Comparison of ENCODE assay signal across 11 mouse cellular contexts in the genomic region with DNA sequence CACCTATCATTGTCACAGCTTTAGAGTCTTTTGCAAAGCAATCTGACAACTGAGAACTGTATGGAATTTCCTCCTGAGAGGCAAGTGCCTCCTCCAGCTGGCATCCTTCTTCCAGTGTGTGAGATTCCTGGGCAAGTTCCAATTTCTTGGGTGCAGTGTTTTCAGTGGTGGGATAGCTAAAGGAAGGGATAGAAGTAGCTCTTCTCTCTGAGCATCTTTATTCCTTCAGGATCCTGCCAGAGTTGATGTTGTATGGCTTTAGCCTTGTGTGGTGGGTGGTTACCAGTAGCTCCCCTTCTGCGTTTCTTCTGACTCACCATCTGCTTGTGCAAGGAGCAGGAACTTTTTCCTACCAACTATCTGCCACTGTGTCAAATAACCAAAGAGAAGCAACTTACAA. TPM values are rescaled to one million over a fixed set of nuclear protein-coding genes. Genes with fewer than 3 reads are reported as not detected.
A peak's percentile ranks its signal among the peaks of the same experiment; 100 is the strongest.
DNase-seq lines count a peak whose midpoint lies in the region; ATAC-seq and TF ChIP-seq lines count a peak whose summit lies in the region.
"Had no signal": no experiment of that assay in that cellular context is flagged by ENCODE, and none has a peak within 500 bp of the region (broad histone marks: within the 10 kb centered on the region; RNA-seq: fewer than 3 reads in every experiment).

No protein-coding gene starts in this region.

- H3K36me3 ChIP-seq in intestine, embryonic 14.5 days (ENCODE audit: control insufficient read depth, insufficient read depth, low read length), result no peaks in the 10 kb centered on the region
- no peaks in the 10 kb centered on the region for H3K36me3 ChIP-seq in intestine, postnatal 0 days (ENCODE audit: control insufficient read depth, insufficient read depth)
- H3K36me3 ChIP-seq in intestine, embryonic 15.5 days, result no peaks in the 10 kb centered on the region
- H3K36me3 ChIP-seq in stomach, embryonic 16.5 days (ENCODE audit: control insufficient read depth, insufficient read depth, low read length), result no peaks in the 10 kb centered on the region
- H3K36me3 ChIP-seq: embryonic facial prominence, embryonic 13.5 days; forebrain, embryonic 10.5 days had no signal

- H3K9me3 ChIP-seq in intestine, embryonic 14.5 days (ENCODE audit: control insufficient read depth, low read length), result no peaks in the 10 kb centered on the region
- no peaks in the 10 kb centered on the region for H3K9me3 ChIP-seq in intestine, postnatal 0 days (ENCODE audit: control insufficient read depth)
- no peaks in the 10 kb centered on the region for H3K9me3 ChIP-seq in intestine, embryonic 15.5 days
- no peaks in the 10 kb centered on the region for H3K9me3 ChIP-seq in stomach, embryonic 16.5 days (replicated peaks; ENCODE audit: control insufficient read depth, low read length)
- H3K9me3 ChIP-seq: embryonic facial prominence, embryonic 13.5 days; forebrain, embryonic 10.5 days had no signal

- H3K4me1 ChIP-seq in intestine, embryonic 14.5 days (replicated peaks; ENCODE audit: control insufficient read depth, insufficient read depth, low read length), result peaks cover 30% of the 10 kb centered on the region
- H3K4me1 ChIP-seq in intestine, postnatal 0 days (replicated peaks; ENCODE audit: control insufficient read depth, insufficient read depth, low read length), result peaks cover 6% of the 10 kb centered on the region; the same call in 1 of the 2 replicates
- peaks cover 18% of the 10 kb centered on the region for H3K4me1 ChIP-seq in intestine, embryonic 15.5 days (replicated peaks)
- H3K4me1 ChIP-seq in stomach, embryonic 16.5 days (ENCODE audit: control insufficient read depth, insufficient read depth, low read length), result peaks cover 34% of the 10 kb centered on the region
- H3K4me1 ChIP-seq: forebrain, embryonic 10.5 days had no signal

- H3K9ac ChIP-seq in intestine, embryonic 14.5 days (ENCODE audit: low read length), result no peak overlapping the region
- H3K9ac ChIP-seq in intestine, postnatal 0 days (ENCODE audit: low read depth, low read length), result no peak overlapping the region
- no peak overlapping the region for H3K9ac ChIP-seq in intestine, embryonic 15.5 days
- no peak overlapping the region for H3K9ac ChIP-seq in stomach, embryonic 16.5 days (ENCODE audit: low read length)
- H3K9ac ChIP-seq: embryonic facial prominence, embryonic 13.5 days had no signal

- peak overlapping the region; percentile 9; the same call in 1 of the 2 replicates for H3K27ac ChIP-seq in intestine, embryonic 14.5 days (ENCODE audit: low read depth)
- H3K27ac ChIP-seq in intestine, postnatal 0 days (ENCODE audit: low read depth, low read length), result no peak overlapping the region
- peak overlapping the region; percentile 25; the same call in 1 of the 2 replicates for H3K27ac ChIP-seq in intestine, embryonic 15.5 days
- H3K27ac ChIP-seq in stomach, embryonic 16.5 days (ENCODE audit: low read length), result 0 out of 2 replicates have a peak overlapping the region, but pooled peaks have one; percentile 33
- H3K27ac ChIP-seq: forebrain, embryonic 10.5 days had no signal

- no peak for DNase-seq in intestine, embryonic 14.5 days (ENCODE audit: low spot score)
- DNase-seq in right cerebral cortex, adult 18-20 months, result peak; percentile 64
- no peak for DNase-seq in right cerebral cortex, postnatal 4 days
- DNase-seq in ovary, postnatal 14 days (ENCODE audit: low spot score), result no peak
- DNase-seq: cerebellum, postnatal 36 days; thymus, adult 18-20 months had no signal

- H3K27me3 ChIP-seq in intestine, embryonic 14.5 days (replicated peaks; ENCODE audit: control insufficient read depth, insufficient read depth, low read length), result no peaks in the 10 kb centered on the region
- no peaks in the 10 kb centered on the region for H3K27me3 ChIP-seq in intestine, postnatal 0 days (replicated peaks; ENCODE audit: control insufficient read depth, insufficient read depth, low read length)
- H3K27me3 ChIP-seq in intestine, embryonic 15.5 days (replicated peaks), result no peaks in the 10 kb centered on the region
- no peaks in the 10 kb centered on the region for H3K27me3 ChIP-seq in stomach, embryonic 16.5 days (ENCODE audit: control insufficient read depth, insufficient read depth, low read length)
- H3K27me3 ChIP-seq: embryonic facial prominence, embryonic 13.5 days had no signal

- H3K4me2 ChIP-seq in intestine, embryonic 14.5 days (ENCODE audit: low read length), result no peak overlapping the region
- no peak overlapping the region for H3K4me2 ChIP-seq in intestine, postnatal 0 days (replicated peaks; ENCODE audit: low read depth)
- H3K4me2 ChIP-seq in intestine, embryonic 15.5 days (replicated peaks), result no peak overlapping the region
- no peak overlapping the region for H3K4me2 ChIP-seq in stomach, embryonic 16.5 days (ENCODE audit: low read depth, low read length)
- H3K4me2 ChIP-seq: embryonic facial prominence, embryonic 13.5 days had no signal

- ATAC-seq in intestine, embryonic 14.5 days (replicated peaks; ENCODE audit: low FRiP score, low TSS enrichment, low read depth), result no peak
- no peak for ATAC-seq in intestine, postnatal 0 days
- no peak for ATAC-seq in intestine, embryonic 15.5 days
- no peak for ATAC-seq in stomach, embryonic 16.5 days (ENCODE audit: insufficient read depth, low FRiP score)

- no peak for TF ChIP-seq CTCF in intestine, postnatal 0 days (IDR thresholded peaks at IDR 0.05; ENCODE audit: low read depth)

- H3K4me3 ChIP-seq in intestine, embryonic 14.5 days (ENCODE audit: low read depth, low read length), result no peak overlapping the region
- no peak overlapping the region for H3K4me3 ChIP-seq in intestine, postnatal 0 days (ENCODE audit: low read depth, low read length)
- no peak overlapping the region for H3K4me3 ChIP-seq in intestine, embryonic 15.5 days (replicated peaks)
- no peak overlapping the region for H3K4me3 ChIP-seq in stomach, embryonic 16.5 days (replicated peaks; ENCODE audit: low read length)
- H3K4me3 ChIP-seq: embryonic facial prominence, embryonic 13.5 days; forebrain, embryonic 10.5 days had no signal

- WGBS in intestine, embryonic 14.5 days, result 70% methylated on average over 1 of the region's 1 CpGs
- 58% methylated on average over 1 of the region's 1 CpGs for WGBS in intestine, postnatal 0 days
- 68% methylated on average over 1 of the region's 1 CpGs for WGBS in intestine, embryonic 15.5 days
- WGBS in stomach, embryonic 16.5 days, result 57% methylated on average over 1 of the region's 1 CpGs

RNA-seq across cellular contexts. Expression of a gene that starts 9.1 kb away (rescaled TPM):
- 25.0 and 31.1 TPM in 2 replicates for polyA plus RNA-seq in intestine, embryonic 14.5 days (2014; fragmentation: Nextera tagmentation; extraction: Ambion mirVana)
- 10.2 and 11.9 TPM in 2 replicates for polyA plus RNA-seq in intestine, postnatal 0 days (2015; fragmentation: Nextera tagmentation; extraction: Ambion mirVana)
- 18.2 and 18.6 TPM in 2 replicates for polyA plus RNA-seq in intestine, embryonic 15.5 days (2015; fragmentation: Nextera tagmentation; extraction: Ambion mirVana)
- polyA plus RNA-seq in stomach, embryonic 16.5 days (2015; fragmentation: Nextera tagmentation; extraction: Ambion mirVana), result 37.3 and 47.2 TPM in 2 replicates
